Mouse (Mus musculus) neural tube, embryonic 11.5 days (tissue): ENCODE measurements around the gene Bbx. TPM values are rescaled to one million over a fixed set of nuclear protein-coding genes. Genes with fewer than 3 reads are reported as not detected.
A peak's percentile ranks its signal among the peaks of the same experiment; 100 is the strongest.

ENCODE experiments used
- ATAC-seq: fragments of 200-750 bp; cut with Nextera tagmentation; 2 replicates; pipeline ENCODE4 v1.8.0; 2017; ENCODE audit warnings: moderate number of reproducible peaks, mild to moderate bottlenecking, moderate TSS enrichment, moderate library complexity; ENCODE audit not compliant: insufficient read depth, low FRiP score, low TSS enrichment
- DNase-seq: peaks from one replicate; pipeline ENCODE4 v3.0.0-alpha.2; 2015; ENCODE audit warnings: low spot score
- H3K27ac ChIP-seq: fragments of 300-500 bp; sonication (generic); 2 replicates; pipeline ENCODE4 v1.5.1; 2014; ENCODE audit warnings: low read depth, mild to moderate bottlenecking, low read length
- H3K27me3 ChIP-seq: fragments of 300-500 bp; sonication (generic); 2 replicates; pipeline ENCODE4 v1.6.1; 2014; ENCODE audit warnings: mild to moderate bottlenecking, low read length, mixed read lengths; ENCODE audit not compliant: control insufficient read depth, insufficient read depth
- H3K36me3 ChIP-seq: fragments of 300-500 bp; sonication (generic); 2 replicates; pipeline ENCODE4 v1.6.1; 2014; ENCODE audit warnings: mild to moderate bottlenecking, low read length, moderate library complexity, mixed read lengths; ENCODE audit not compliant: control insufficient read depth, insufficient read depth
- H3K4me1 ChIP-seq: fragments of 300-500 bp; sonication (generic); 2 replicates; pipeline ENCODE4 v1.6.1; 2014; ENCODE audit warnings: low read length, mixed read lengths; ENCODE audit not compliant: control insufficient read depth, insufficient read depth
- H3K4me2 ChIP-seq: fragments of 300-500 bp; sonication (generic); 2 replicates; pipeline ENCODE4 v1.6.1; 2014; ENCODE audit warnings: low read depth, mild to moderate bottlenecking, moderate library complexity
- H3K4me3 ChIP-seq: fragments of 300-500 bp; sonication (generic); 2 replicates; pipeline ENCODE4 v1.5.1; 2014; ENCODE audit warnings: low read depth, low read length
- H3K9ac ChIP-seq: fragments of 300-500 bp; sonication (generic); 2 replicates; pipeline ENCODE4 v1.6.1; 2014; ENCODE audit warnings: mild to moderate bottlenecking, low read length
- H3K9me3 ChIP-seq: fragments of 300-500 bp; sonication (generic); 2 replicates; pipeline ENCODE4 v1.6.1; 2016; ENCODE audit warnings: low read length; ENCODE audit not compliant: control insufficient read depth
- WGBS: fragments of 180-500 bp; shearing (Covaris S2); extraction: QIAGEN DNeasy Blood & Tissue Kit; methylation state at CpG from one replicate; pipeline ENCODE4 v1.1.7; 2014; 5-methylcytosine and 5-hydroxymethylcytosine counted together
- polyA plus RNA-seq: library from polyadenylated mRNA; unstranded; fragments of >200 nt; fragmentation: Nextera tagmentation; extraction: Ambion mirVana; gene quantifications from 2 replicates; pipeline ENCODE4 v1.2.1, GENCODE M21; 2014

Bbx gene
- polyA plus RNA-seq, 1 experiment from 2014 or later, result 24.0 TPM

DNA sequence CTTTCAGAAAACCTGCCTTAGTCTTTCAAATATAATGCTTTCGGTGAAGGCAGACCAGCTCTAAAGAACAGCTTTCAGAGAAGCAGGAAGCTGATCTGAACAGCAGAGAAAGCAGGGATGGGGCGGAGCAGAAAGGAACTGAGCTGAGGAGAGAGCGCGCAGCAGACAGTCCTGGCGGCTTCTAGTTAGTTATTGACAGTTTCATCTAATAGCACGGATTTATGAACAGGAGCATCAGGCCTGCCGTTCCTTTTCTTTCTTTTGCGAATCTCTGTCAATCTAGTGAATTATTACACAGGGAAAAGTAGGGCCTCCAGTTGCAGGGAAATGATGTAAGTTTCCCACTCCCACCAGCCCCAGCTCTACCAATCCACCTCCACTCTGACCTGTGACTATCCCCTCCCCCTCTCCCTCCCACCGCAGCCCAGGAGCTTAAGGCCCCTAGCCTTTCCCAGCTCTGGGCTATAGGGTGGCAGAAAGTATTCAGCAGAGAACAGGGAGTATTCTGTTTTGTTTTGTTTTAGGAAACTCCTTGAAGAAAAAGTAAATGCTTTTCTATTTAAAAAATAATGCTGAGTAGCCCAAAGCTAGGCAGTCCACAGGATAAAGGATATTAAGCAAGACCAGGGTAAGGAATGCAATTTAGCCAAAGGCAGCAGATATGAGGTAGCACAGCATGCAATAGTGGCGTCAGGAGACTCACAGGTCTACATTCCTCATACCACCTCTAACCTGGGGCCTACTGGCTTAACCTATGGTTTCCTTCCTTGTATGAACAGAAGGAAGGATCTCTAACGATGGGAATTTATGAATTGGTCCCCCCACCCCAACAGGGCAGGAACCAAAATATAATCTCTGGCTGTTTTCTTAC lies 67.8 kb downstream of the Bbx start:
- peak; percentile 81 for ATAC-seq
- peak; percentile 63 for DNase-seq
- Histone ChIP-seq H3K9ac (peak overlapping the region; percentile 43), H3K27ac (peak overlapping the region; percentile 27; the same call in 1 of the 2 replicates), H3K36me3 (no peaks in the 10 kb centered on the region), H3K9me3 (no peaks in the 10 kb centered on the region), H3K4me2 (peak overlapping the region; percentile 39), H3K4me3 (peak overlapping the region; percentile 32), H3K4me1 (peaks cover 8% of the 10 kb centered on the region; the same call in 1 of the 2 replicates), H3K27me3 (no peaks in the 10 kb centered on the region)
- 10% methylated on average over 11 of the region's 11 CpGs for WGBS

DNA sequence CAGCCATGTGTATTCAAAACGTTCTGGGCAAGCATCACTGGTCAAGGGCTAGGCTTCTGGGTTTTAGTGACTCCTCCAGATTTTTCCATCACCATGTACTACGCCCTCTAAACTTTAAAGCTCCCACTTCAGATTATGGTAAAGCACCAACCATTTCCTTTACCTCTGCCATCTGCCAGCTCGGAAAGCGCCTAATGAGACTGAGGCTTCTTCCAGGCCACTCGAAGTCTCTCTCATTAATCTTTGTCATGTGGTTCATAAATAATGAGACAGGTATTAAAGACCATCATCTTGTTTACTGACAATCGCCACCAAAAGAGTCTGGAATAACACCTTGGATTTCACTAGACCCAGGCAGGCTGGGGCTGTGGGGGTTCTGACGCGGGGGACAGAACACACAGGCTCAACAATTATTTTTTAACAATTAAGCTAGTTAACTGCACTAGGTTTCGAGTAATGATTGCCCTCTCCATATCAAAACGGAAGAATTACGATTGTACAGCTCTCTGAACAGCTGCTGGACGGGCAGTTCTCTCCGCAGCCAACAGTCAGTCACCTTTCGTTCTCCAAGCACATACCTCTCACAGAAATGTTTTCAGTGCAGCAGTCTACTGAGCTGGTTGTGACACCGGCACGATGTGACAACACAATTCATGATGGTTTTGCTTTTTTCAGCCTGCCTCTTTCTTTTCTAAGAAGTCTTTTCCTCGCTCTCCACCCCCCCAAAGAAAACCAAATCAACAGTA lies 68.6 kb downstream of the Bbx start:
- Histone ChIP-seq H3K27me3 (no peaks in the 10 kb centered on the region), H3K4me1 (peaks cover 8% of the 10 kb centered on the region; the same call in 1 of the 2 replicates), H3K4me3 (peak overlapping the region; percentile 32), H3K9me3 (no peaks in the 10 kb centered on the region), H3K9ac (peak overlapping the region; percentile 43), H3K27ac (peak overlapping the region; percentile 27; the same call in 1 of the 2 replicates), H3K36me3 (no peaks in the 10 kb centered on the region), H3K4me2 (peak overlapping the region; percentile 39)
- DNase-seq, result no peak
- ATAC-seq, result peak; percentile 59
- 50% methylated on average over 17 of the region's 17 CpGs for WGBS

DNA sequence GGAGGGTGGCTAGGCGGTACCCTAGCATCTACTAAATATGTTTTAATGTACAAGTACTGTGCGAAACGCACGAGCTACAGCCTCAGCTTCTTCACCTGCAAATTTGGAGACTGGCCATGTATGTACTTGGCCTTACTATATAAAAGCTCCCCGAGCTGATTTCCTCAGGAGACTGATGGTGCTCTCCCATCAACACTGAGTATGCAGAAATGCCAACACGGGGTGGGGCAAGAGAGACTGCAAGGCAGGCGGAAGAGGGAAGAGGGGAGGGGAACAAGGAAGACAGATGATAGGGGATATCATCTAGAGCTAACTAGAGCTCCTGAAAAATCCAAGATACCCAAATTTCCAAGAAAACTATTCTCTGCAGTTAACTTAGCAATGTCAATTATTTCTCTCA lies 71.6 kb downstream of the Bbx start:
- H3K4me1 ChIP-seq, result peaks cover 8% of the 10 kb centered on the region; the same call in 1 of the 2 replicates
- WGBS, result 89% methylated on average over 7 of the region's 7 CpGs
- H3K36me3 ChIP-seq, result no peaks in the 10 kb centered on the region
- no peaks in the 10 kb centered on the region for H3K27me3 ChIP-seq
- H3K4me3 ChIP-seq, result no peak overlapping the region
- DNase-seq, result no peak
- no peak for ATAC-seq
- H3K9ac ChIP-seq, result no peak overlapping the region
- H3K4me2 ChIP-seq, result no peak overlapping the region
- H3K9me3 ChIP-seq, result no peaks in the 10 kb centered on the region
- H3K27ac ChIP-seq, result no peak overlapping the region

DNA sequence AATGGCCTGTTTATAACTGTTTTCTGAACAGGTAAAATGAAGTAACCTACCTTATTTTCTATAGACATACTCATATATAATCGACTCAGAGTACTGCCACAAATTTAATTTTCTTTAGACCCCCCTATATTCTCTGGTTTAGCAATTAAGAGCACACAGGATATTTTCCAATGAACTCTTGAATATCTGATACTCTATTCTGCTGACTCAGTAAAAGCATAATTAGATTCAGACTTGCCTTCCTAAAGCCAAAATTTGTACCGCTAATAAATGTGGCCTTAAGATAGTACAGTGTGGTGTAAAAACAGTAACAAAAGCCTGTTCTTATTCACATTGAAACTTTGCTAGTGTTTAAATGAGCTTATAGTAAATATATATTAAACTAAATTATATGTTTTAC lies 102.5 kb downstream of the Bbx start:
- ATAC-seq, result no peak

DNA sequence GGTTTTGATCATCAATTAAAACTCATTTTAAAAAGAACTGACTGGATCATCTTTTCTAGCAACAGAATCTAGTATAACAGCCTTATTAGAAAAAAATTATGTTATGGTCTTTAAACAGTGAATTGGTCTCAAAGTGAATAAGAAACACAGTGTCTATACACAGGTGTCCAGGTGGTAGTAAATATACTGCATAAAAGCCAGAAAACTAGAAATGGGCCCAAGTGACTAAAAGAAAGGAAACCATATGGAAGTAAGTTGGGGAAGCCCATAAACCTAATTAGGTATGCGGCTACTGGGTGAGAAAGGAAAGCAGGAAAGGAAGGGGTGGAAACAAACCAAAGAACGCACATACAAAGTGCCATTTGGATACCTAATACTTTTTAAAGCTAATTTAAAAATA lies 107.4 kb downstream of the Bbx start:
- Histone ChIP-seq H3K36me3 (no peaks in the 10 kb centered on the region), H3K9me3 (no peaks in the 10 kb centered on the region), H3K4me1 (no peaks in the 10 kb centered on the region), H3K27me3 (no peaks in the 10 kb centered on the region), H3K9ac (no peak overlapping the region), H3K27ac (no peak overlapping the region), H3K4me3 (no peak overlapping the region), H3K4me2 (no peak overlapping the region)
- WGBS, result 86% methylated on average over 2 of the region's 2 CpGs
- no peak for ATAC-seq
- DNase-seq, result no peak

More for the DNA sequence above, 102.5 kb downstream of the Bbx start:
- H3K9ac ChIP-seq, result no peak overlapping the region
- H3K9me3 ChIP-seq, result no peaks in the 10 kb centered on the region
- WGBS, result 93% methylated on average over 2 of the region's 2 CpGs
- no peak overlapping the region for H3K4me2 ChIP-seq
- H3K4me1 ChIP-seq, result no peaks in the 10 kb centered on the region
- no peak overlapping the region for H3K27ac ChIP-seq
- DNase-seq, result no peak
- no peaks in the 10 kb centered on the region for H3K36me3 ChIP-seq
- H3K27me3 ChIP-seq, result no peaks in the 10 kb centered on the region
- H3K4me3 ChIP-seq, result no peak overlapping the region

DNA sequence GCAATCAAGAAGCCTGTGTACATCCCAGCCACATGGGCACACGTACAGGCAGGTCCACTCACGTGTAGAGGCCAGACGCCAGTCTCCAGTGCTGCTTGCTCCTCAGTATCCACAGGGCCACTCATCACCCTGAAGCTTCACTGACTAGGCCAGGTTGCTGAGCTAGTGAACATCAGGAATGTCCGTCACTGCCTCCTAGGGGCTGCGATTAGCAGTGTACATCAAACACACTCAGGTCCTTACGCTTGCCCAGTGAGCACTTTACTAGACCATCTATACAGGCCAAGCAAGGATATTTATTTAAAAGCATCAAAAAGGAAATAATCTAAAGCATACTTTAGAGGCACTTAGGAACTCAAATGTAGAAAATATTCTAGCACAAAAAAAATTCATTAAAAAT lies 107.9 kb downstream of the Bbx start:
- Histone ChIP-seq H3K4me1 (no peaks in the 10 kb centered on the region), H3K36me3 (no peaks in the 10 kb centered on the region), H3K4me3 (no peak overlapping the region), H3K27ac (no peak overlapping the region), H3K9ac (no peak overlapping the region), H3K27me3 (no peaks in the 10 kb centered on the region), H3K4me2 (no peak overlapping the region), H3K9me3 (no peaks in the 10 kb centered on the region)
- WGBS, result 86% methylated on average over 6 of the region's 6 CpGs
- no peak for ATAC-seq
- no peak for DNase-seq

DNA sequence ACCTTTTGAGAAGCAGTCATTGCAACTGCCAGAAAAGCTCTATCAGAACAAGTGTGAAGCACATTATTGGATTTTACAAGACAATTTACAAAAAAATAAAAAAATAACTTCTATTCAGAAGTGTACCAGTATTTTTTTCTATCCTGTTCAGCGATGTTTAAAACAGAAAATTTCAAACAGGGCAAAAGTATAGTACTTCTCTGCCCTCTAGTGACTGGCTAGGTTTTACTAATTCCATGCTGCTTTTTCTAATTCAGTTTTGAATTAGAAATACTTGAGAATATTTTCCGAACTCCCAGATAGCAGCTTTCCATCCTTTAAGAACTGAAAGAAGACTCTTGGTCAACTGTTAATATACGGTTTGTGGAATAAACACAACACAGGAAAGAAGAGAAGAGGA lies 110.8 kb downstream of the Bbx start:
- Histone ChIP-seq H3K9me3 (no peaks in the 10 kb centered on the region), H3K9ac (no peak overlapping the region), H3K36me3 (no peaks in the 10 kb centered on the region), H3K27ac (no peak overlapping the region), H3K4me1 (no peaks in the 10 kb centered on the region), H3K4me3 (no peak overlapping the region), H3K27me3 (no peaks in the 10 kb centered on the region), H3K4me2 (no peak overlapping the region)
- DNase-seq, result no peak
- WGBS, result 91% methylated on average over 3 of the region's 3 CpGs
- ATAC-seq, result no peak

DNA sequence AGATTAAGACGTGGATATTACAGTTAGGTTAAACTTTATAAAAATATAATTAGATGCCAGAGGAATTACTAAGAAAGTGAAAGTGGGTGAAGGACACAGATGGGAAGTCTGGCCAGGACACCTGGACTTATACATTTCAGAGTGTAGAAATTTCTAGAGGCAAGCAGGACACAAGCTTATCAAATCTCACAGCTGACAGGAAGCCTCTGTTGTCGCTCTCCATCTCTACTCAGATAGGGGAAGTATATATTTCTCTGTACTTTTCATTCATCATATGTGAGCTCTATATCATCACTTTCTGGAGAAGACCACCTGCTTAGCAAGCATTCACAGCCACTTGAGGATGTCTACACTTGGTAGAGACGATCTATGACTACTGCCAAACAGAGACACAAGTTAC lies 113.9 kb downstream of the Bbx start:
- Histone ChIP-seq H3K4me1 (no peaks in the 10 kb centered on the region), H3K9me3 (no peaks in the 10 kb centered on the region), H3K4me2 (no peak overlapping the region), H3K27ac (no peak overlapping the region), H3K9ac (no peak overlapping the region), H3K4me3 (no peak overlapping the region), H3K36me3 (no peaks in the 10 kb centered on the region), H3K27me3 (no peaks in the 10 kb centered on the region)
- ATAC-seq, result no peak
- WGBS, result 90% methylated on average over 3 of the region's 3 CpGs
- no peak for DNase-seq
